Mouse (Mus musculus) forebrain, embryonic 14.5 days (tissue): ENCODE measurements around the gene Olfr686. TPM values are rescaled to one million over a fixed set of nuclear protein-coding genes. Genes with fewer than 3 reads are reported as not detected.

ENCODE experiments used
- ATAC-seq: fragments of 200-750 bp; cut with Nextera tagmentation; 2 replicates; pipeline ENCODE4 v1.8.0; 2017; ENCODE audit warnings: mild to moderate bottlenecking, moderate library complexity
- DNase-seq: peaks from one replicate; pipeline ENCODE4 v3.0.0-alpha.2; 2015; ENCODE audit warnings: low spot score
- H3K27ac ChIP-seq: fragments of 300-500 bp; sonication (generic); 2 replicates; pipeline ENCODE4 v1.5.1; 2014; ENCODE audit warnings: low read depth, mild to moderate bottlenecking, control low read depth, low read length, moderate library complexity
- H3K27me3 ChIP-seq: fragments of 300-500 bp; sonication (generic); replicated peaks from 2 replicates; pipeline ENCODE4 v1.6.1; 2014; ENCODE audit warnings: low read length, control low read depth, mixed read lengths; ENCODE audit not compliant: control insufficient read depth, insufficient read depth
- H3K36me3 ChIP-seq: fragments of 300-500 bp; sonication (generic); 2 replicates; pipeline ENCODE4 v1.6.1; 2014; ENCODE audit warnings: low read length, control low read depth; ENCODE audit not compliant: control insufficient read depth, insufficient read depth
- H3K4me1 ChIP-seq: fragments of 300-500 bp; sonication (generic); 2 replicates; pipeline ENCODE4 v1.6.1; 2014; ENCODE audit warnings: antibody characterized with exemption, low read length, control low read depth; ENCODE audit not compliant: control insufficient read depth, insufficient read depth
- H3K4me2 ChIP-seq: fragments of 300-500 bp; sonication (generic); 2 replicates; pipeline ENCODE4 v1.6.1; 2014; ENCODE audit warnings: mild to moderate bottlenecking, control low read depth, low read length
- H3K4me3 ChIP-seq: fragments of 300-500 bp; sonication (generic); 2 replicates; pipeline ENCODE4 v1.5.1; 2014; ENCODE audit warnings: low read depth, low read length, control low read depth
- H3K9ac ChIP-seq: fragments of 300-500 bp; sonication (generic); 2 replicates; pipeline ENCODE4 v1.6.1; 2014; ENCODE audit warnings: mild to moderate bottlenecking, low read length, control low read depth, moderate library complexity
- H3K9me3 ChIP-seq: fragments of 300-500 bp; sonication (generic); replicated peaks from 2 replicates; pipeline ENCODE4 v1.6.1; 2016; ENCODE audit warnings: low read length, control low read depth, mixed read lengths; ENCODE audit not compliant: control insufficient read depth
- WGBS: fragments of 180-500 bp; shearing (Covaris S2); extraction: QIAGEN DNeasy Blood & Tissue Kit; methylation state at CpG from one replicate; pipeline ENCODE4 v1.1.7; 2014; 5-methylcytosine and 5-hydroxymethylcytosine counted together
- polyA plus RNA-seq: library from polyadenylated mRNA; unstranded; fragments of >200 nt; fragmentation: Nextera tagmentation; extraction: Ambion mirVana; gene quantifications from 2 replicates; pipeline ENCODE4 v1.2.1, GENCODE M21; 2014

Gene Olfr686
- polyA plus RNA-seq = not detected in 2 replicates

DNA sequence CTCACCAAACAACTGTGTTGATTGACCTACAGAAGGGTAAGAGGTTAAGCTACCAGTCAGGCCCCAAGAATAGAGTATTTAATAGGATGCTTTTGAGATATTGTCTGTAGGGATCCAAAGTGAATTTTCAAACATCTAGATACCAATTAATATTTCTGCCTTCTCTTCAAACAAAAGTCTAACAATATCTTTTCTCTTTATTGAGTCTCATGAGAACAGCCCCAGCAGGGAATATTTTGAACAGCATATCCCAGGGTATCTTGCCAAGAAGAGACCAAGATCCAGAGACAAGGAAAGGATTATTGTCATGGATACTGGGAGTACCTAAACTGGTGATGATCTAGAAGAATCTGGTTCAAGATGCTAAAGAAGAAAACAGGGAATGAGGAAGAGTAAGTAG lies at the start of gene Olfr686:
Gene Olfr686 (minus strand): TSS at position 101 of the 400 bp plus-strand sequence.
- Histone ChIP-seq H3K4me3 (no peak within 1 kb of the TSS), H3K4me2 (no peak within 1 kb of the TSS), H3K36me3 (no peaks in the 10 kb centered on the region), H3K27ac (no peak within 1 kb of the TSS), H3K9ac (no peak within 1 kb of the TSS), H3K4me1 (no peaks in the 10 kb centered on the region), H3K27me3 (no peaks in the 10 kb centered on the region), H3K9me3 (no peaks in the 10 kb centered on the region)
- ATAC-seq = no peak
- no peak for DNase-seq

DNA sequence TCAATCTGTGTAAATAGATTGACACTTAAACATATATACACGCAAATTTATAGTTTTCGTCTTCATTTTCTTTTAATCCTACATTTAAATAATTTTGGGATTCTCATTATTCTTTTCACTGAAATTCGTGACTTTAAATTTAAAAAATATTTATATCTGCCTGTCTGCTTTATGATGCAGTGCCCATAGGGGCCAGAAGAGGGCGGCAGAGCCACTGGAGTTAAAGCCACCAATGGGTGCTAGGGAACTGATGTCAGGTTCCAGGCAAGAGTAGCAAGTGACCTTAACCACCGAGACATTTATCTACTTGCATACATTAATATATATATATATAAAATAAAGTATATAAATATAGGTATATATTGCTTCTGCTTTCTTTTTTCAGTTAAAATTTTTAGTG lies 49.4 kb upstream of the Olfr686 start:
- no peak for DNase-seq
- 57% methylated on average over 5 of the region's 5 CpGs for WGBS
- H3K4me1 ChIP-seq = no peaks in the 10 kb centered on the region
- no peak overlapping the region for H3K4me2 ChIP-seq
- H3K9me3 ChIP-seq = no peaks in the 10 kb centered on the region
- H3K4me3 ChIP-seq = no peak overlapping the region
- no peak for ATAC-seq
- no peak overlapping the region for H3K27ac ChIP-seq
- no peaks in the 10 kb centered on the region for H3K27me3 ChIP-seq
- H3K9ac ChIP-seq = no peak overlapping the region
- H3K36me3 ChIP-seq = no peaks in the 10 kb centered on the region

DNA sequence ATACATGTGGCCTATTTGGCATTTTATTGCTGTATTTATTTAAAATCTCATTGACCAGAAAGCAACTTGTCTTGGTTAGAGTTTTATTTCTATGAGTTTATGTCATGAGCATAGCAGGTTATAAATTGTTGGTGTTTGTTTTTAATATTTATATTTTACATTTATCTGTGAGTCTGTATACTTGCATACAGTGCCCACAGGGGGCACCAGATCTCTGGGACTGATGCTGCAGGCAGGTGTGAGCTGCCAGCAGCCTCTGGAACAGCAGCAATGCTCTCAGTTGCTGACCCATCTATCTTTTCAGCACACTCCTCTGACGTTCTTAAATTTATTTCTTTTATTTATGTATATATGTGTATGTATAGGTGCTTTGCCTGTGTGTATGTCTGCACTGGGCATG lies 40.9 kb upstream of the Olfr686 start:
- DNase-seq (no peak), ATAC-seq (no peak)
- Histone ChIP-seq H3K27ac (no peak overlapping the region), H3K27me3 (no peaks in the 10 kb centered on the region), H3K4me3 (no peak overlapping the region), H3K9me3 (no peaks in the 10 kb centered on the region), H3K36me3 (no peaks in the 10 kb centered on the region), H3K4me1 (no peaks in the 10 kb centered on the region), H3K4me2 (no peak overlapping the region), H3K9ac (no peak overlapping the region)
- WGBS = 64% methylated on average over 1 of the region's 1 CpGs

DNA sequence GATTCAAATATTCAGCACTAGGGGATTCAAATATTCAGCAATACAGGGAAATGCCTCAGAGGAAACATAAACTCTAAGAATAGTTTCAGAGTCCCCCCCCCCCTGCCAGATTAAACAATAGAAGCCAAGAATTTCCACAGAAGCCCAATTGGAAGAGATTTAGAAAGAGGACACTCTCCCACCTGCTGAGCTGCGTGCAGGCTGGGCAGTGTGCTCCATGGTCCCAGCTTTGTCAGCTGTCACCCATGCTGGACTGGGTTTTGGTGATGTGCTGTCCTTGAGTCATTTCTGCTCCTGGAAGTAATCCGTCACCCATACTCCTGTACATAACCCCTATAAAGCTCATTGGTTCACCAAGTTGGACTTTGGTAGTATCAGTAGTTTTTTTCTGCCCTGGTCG lies 40.4 kb upstream of the Olfr686 start:
- no peak for DNase-seq
- H3K4me2 ChIP-seq = no peak overlapping the region
- no peak overlapping the region for H3K9ac ChIP-seq
- H3K27me3 ChIP-seq = no peaks in the 10 kb centered on the region
- no peaks in the 10 kb centered on the region for H3K36me3 ChIP-seq
- no peak for ATAC-seq
- WGBS = 75% methylated on average over 3 of the region's 3 CpGs
- H3K27ac ChIP-seq = no peak overlapping the region
- no peak overlapping the region for H3K4me3 ChIP-seq
- no peaks in the 10 kb centered on the region for H3K9me3 ChIP-seq
- H3K4me1 ChIP-seq = no peaks in the 10 kb centered on the region

DNA sequence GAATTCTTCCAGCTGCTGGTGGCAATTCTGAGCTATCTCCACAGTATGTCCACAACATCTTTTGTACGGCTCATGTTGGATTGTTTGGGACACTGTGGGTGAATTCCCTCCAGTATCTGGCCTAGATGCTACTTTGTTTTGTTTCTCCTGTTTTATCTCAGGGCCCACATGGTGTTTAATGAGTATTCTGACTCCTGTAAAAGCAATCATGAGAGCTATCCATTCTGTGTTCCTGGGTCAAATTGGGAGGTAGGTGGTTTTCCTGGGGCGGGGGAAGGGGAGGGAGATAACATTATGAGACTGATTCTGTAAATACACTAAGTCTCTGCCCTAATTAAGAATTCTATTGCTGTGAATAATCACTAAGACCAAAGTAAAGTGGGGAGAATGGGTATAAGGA lies 22.1 kb upstream of the Olfr686 start:
- Histone ChIP-seq H3K4me1 (no peaks in the 10 kb centered on the region), H3K27ac (no peak overlapping the region), H3K27me3 (no peaks in the 10 kb centered on the region), H3K9ac (no peak overlapping the region), H3K4me2 (no peak overlapping the region), H3K36me3 (no peaks in the 10 kb centered on the region), H3K9me3 (no peaks in the 10 kb centered on the region), H3K4me3 (no peak overlapping the region)
- ATAC-seq (no peak), DNase-seq (no peak)
- 90% methylated on average over 2 of the region's 2 CpGs for WGBS

DNA sequence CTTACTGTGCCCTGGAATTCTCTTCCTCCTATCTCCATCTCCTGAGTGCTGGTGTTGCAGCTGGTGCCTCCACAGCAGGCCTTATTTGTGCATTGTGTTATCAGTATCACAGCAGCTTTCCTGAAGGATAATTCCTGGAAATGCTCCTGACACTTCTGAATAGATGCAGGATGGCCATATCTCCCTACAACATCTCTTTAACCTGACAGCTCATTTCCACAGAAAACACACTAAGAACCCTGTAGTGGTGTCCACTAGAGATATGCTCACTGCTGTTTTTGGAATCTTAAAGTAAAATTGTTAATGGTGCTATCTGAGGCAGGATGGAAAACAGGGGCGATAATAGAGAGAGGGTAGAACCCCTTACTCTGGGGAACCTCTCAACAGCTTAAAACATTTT lies 20.9 kb upstream of the Olfr686 start:
- WGBS = 91% methylated on average over 1 of the region's 1 CpGs
- no peak for ATAC-seq

DNA sequence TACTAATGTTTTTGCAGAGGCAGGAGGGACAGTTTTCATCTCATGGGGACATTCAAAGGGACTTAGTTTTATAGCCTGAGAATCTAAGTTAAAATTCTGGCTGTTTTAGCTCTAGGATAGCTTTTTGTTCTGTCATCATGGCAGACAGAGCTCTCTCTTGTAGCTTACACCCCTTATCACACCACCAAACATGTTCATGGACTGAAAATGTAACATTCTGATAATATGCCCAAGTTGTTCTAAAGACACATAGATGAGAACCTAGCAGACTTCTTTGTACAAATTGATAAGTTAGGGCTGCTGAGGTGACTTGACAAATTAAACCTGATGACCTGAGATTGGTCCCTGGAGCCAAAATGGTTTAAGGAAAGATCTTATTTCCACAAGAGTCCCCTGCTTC lies 19.4 kb upstream of the Olfr686 start:
- Histone ChIP-seq H3K36me3 (no peaks in the 10 kb centered on the region), H3K9me3 (no peaks in the 10 kb centered on the region), H3K4me1 (no peaks in the 10 kb centered on the region), H3K27me3 (no peaks in the 10 kb centered on the region), H3K9ac (no peak overlapping the region), H3K4me3 (no peak overlapping the region), H3K27ac (no peak overlapping the region), H3K4me2 (no peak overlapping the region)
- ATAC-seq = no peak
- no peak for DNase-seq

More for the DNA sequence above, 20.9 kb upstream of the Olfr686 start:
- Histone ChIP-seq H3K27me3 (no peaks in the 10 kb centered on the region), H3K36me3 (no peaks in the 10 kb centered on the region), H3K9me3 (no peaks in the 10 kb centered on the region), H3K4me1 (no peaks in the 10 kb centered on the region), H3K27ac (no peak overlapping the region), H3K9ac (no peak overlapping the region), H3K4me2 (no peak overlapping the region), H3K4me3 (no peak overlapping the region)
- DNase-seq = no peak

DNA sequence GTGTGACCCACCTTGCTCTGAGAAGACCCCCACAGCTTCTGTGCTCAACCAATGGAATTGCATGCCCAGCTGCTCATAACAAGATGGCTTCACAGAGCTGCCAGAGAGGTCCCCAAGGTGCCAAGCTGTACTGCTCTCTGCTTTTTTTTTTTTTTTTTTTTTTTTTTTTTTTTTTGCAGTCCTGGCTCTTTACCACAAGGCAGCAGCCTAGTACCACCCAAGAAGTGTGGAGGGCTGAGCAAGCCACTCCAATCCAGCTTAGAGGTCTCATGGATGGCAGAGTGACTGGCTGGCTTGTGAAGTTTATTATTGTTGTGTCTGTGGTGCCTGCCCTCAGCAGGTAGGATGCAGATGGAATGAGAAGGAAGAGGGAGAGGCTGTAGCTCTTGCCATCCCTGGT lies 18.8 kb upstream of the Olfr686 start:
- Histone ChIP-seq H3K27ac (no peak overlapping the region), H3K4me1 (no peaks in the 10 kb centered on the region), H3K4me3 (no peak overlapping the region), H3K9me3 (no peaks in the 10 kb centered on the region), H3K27me3 (no peaks in the 10 kb centered on the region), H3K4me2 (no peak overlapping the region), H3K9ac (no peak overlapping the region), H3K36me3 (no peaks in the 10 kb centered on the region)
- DNase-seq (no peak), ATAC-seq (no peak)

DNA sequence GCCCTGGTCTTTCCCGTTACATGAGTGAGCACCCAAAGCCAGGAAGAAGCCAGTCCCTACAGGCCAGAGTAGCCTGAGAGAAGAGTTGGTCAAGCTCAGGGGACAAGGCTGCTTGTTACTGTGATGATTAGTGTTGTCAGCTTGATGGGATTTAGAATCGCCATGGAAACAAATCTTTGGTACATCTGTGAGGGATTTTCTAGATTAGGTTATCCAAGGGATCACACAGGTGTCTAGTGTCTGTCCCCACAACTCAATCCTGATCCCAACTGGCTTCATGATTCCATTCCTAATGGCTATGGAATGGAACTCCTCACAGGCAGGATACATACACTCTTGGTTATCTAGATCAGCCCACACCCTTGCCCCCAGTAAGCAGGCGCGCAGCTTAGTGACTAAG lies 11.0 kb upstream of the Olfr686 start:
- WGBS = 64% methylated on average over 4 of the region's 4 CpGs
- ATAC-seq (no peak), DNase-seq (no peak)
- no peaks in the 10 kb centered on the region for H3K27me3 ChIP-seq
- H3K4me3 ChIP-seq = no peak overlapping the region
- no peaks in the 10 kb centered on the region for H3K36me3 ChIP-seq
- H3K27ac ChIP-seq = no peak overlapping the region
- H3K4me1 ChIP-seq = no peaks in the 10 kb centered on the region
- no peak overlapping the region for H3K4me2 ChIP-seq
- no peak overlapping the region for H3K9ac ChIP-seq
- no peaks in the 10 kb centered on the region for H3K9me3 ChIP-seq

DNA sequence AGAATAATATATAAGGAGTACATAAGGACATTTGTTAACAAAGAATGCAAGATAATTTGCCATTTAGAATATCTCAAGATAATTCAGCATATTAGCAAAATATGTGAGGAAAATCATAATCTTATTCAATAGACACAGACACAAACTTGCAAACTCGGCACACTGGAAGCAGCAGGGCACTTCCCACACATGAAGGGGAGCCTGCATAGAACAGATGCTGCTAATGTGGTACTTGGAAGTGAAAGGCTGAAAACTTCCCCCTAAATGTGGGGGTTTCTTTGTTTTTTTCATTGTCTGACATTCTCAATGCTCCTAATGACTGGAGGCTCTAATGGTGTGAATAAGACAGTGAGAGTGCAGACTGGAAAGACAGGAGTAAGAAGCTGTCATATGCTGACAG lies 7.5 kb upstream of the Olfr686 start:
- H3K4me3 ChIP-seq = no peak overlapping the region
- ATAC-seq (no peak), DNase-seq (no peak)
- no peak overlapping the region for H3K4me2 ChIP-seq
- no peaks in the 10 kb centered on the region for H3K9me3 ChIP-seq
- H3K36me3 ChIP-seq = no peaks in the 10 kb centered on the region
- H3K27me3 ChIP-seq = no peaks in the 10 kb centered on the region
- 58% methylated on average over 1 of the region's 1 CpGs for WGBS
- no peaks in the 10 kb centered on the region for H3K4me1 ChIP-seq
- H3K9ac ChIP-seq = no peak overlapping the region
- no peak overlapping the region for H3K27ac ChIP-seq
